Mouse (Mus musculus) activated CD4-positive, CD25-positive, alpha-beta regulatory T cell, adult 9 weeks (primary cell): ENCODE results near the gene Fbxw21. TPM values are rescaled to one million over a fixed set of nuclear protein-coding genes. Genes with fewer than 3 reads are reported as not detected.

ENCODE experiments used
- polyA plus RNA-seq: library from polyadenylated mRNA; unstranded; fragments of 100-300 nt; shearing (Covaris generic); gene quantifications from one replicate; pipeline ENCODE4 v1.2.1, GENCODE M21; 2017

Gene Fbxw21
- not detected for polyA plus RNA-seq

DNA sequence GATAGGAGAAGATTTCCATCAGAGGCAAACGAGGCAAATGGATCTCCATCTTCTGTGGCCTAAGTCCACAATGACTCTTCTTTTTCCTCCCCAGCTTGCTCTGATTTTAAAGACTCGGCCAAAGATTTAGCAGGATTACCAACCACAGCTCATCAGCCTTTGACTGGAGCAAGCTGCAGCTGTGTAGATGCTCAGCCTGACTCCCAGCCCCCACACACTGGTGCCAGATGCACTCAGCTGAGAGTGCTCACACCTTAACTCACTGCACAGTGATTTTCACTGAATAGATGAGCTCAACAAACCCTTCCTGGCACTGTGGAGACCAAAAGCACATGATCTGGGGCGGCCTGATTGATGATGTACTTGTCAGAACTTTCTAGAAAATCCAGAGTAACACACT, at the start of gene Fbxw21:
Gene Fbxw21 (minus strand): TSS at position 101 of the 400 bp plus-strand sequence.

GRCm38 (mm10) chr9:109195875-109196274, 34.0 kb upstream of the Fbxw21 start, which contains the start of gene Fbxw13:
Fbxw13 (minus strand) TSS chr9:109195975.

DNA sequence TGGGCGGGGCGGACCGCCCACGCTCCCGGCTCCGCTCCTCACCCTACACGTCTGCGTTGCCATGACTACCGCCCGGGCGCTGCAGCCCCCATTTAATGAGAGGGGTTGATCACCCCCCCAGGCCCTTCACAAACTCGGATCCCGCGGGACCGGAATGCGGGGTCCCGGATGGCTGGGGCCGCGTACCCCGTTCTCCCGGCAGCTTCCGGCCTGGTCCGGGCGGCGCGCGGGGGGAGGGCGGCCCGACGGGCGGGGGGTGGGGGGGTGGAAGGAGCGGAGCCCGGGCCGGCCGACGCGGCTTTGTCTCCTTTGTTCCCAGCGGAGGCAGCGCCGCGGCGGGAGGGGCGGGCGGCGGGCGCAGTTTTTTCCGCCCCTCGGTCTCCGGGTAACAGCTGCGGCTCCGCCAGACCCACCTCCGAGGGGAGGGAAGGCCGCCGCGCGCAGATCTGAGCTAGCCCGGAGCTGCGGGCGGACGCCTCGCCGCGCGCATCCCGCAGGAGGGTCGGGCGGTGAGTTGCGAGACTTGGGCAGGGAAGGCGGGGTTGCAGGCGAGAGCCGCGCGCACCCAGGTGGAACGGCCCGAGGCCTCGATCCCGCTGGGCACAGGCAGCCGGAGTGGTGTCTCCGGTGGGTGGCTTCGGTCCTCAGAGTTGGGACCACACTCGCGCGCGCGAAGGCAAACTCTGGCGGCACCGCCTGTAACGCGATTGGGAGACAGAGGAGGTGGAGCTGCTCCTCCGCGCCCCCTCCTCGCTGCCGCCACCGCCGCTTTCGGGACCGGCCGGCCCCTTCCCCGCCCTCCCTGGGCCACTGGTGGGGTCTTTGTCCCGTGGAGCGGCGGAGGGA, 66.5 kb downstream of the Fbxw21 start, which contains the start of gene Plxnb1:
Gene Plxnb1 (plus strand): TSS at position 253 of the 846 bp plus-strand sequence.

Other genes with a start within 250 kb of the Fbxw21 start
- gene Tmem89, start 247.4 kb downstream of the Fbxw21 start, polyA plus RNA-seq: not detected
- gene Uqcrc1, start 225.4 kb downstream of the Fbxw21 start, polyA plus RNA-seq: 346 TPM
- gene Col7a1, start 208.5 kb downstream of the Fbxw21 start, polyA plus RNA-seq: 0.95 TPM
- gene Ucn2, start 176.0 kb downstream of the Fbxw21 start, polyA plus RNA-seq: not detected
- 5.7 TPM for gene Pfkfb4, start 170.3 kb downstream of the Fbxw21 start, polyA plus RNA-seq
- 4,784 TPM for gene Shisa5, start 123.5 kb downstream of the Fbxw21 start, polyA plus RNA-seq
- gene Trex1, start 102.3 kb downstream of the Fbxw21 start, polyA plus RNA-seq: 120 TPM
- 22.8 TPM for gene Atrip, start 87.9 kb downstream of the Fbxw21 start, polyA plus RNA-seq
- 18.4 TPM for gene Ccdc51, start 79.5 kb downstream of the Fbxw21 start, polyA plus RNA-seq
- 624 TPM for gene Tma7, start 79.5 kb downstream of the Fbxw21 start, polyA plus RNA-seq
- gene Plxnb1, start 66.7 kb downstream of the Fbxw21 start, polyA plus RNA-seq: 3.3 TPM
- not detected for gene Fbxw13, start 33.9 kb upstream of the Fbxw21 start, polyA plus RNA-seq
- gene Fbxw20, start 72.7 kb upstream of the Fbxw21 start, polyA plus RNA-seq: not detected
- not detected for gene Fbxw14, start 125.6 kb upstream of the Fbxw21 start, polyA plus RNA-seq
- gene Fbxw28, start 177.6 kb upstream of the Fbxw21 start, polyA plus RNA-seq: not detected
- gene Fbxw22, start 242.3 kb upstream of the Fbxw21 start, polyA plus RNA-seq: not detected